Mouse (Mus musculus): ENCODE results near the gene Parp6.
A peak's percentile ranks its signal among the peaks of the same experiment; 100 is the strongest.

The Parp6 gene

GRCm38 (mm10) chr9:59655958-59656634, 39.0 kb downstream of the Parp6 start, which contains the start of gene Pkm:
Pkm (plus strand) TSS chr9:59656368.
- DNase-seq (ENCODE audit: low spot score) = peak; percentile 96

- DNase-seq (ENCODE audit: low spot score) = peak; percentile 76
Observed at GRCm38 (mm10) chr9:59656635-59657617, 39.8 kb downstream of the Parp6 start.

- no peak for DNase-seq (ENCODE audit: low spot score)
Observed at GRCm38 (mm10) chr9:59658146-59658545, 41.1 kb downstream of the Parp6 start.

- DNase-seq (ENCODE audit: low spot score) = peak; percentile 87
Observed at GRCm38 (mm10) chr9:59659036-59660026, 42.2 kb downstream of the Parp6 start.

GRCm38 (mm10) chr9:59660421-59660820, 43.3 kb downstream of the Parp6 start:
- peak; percentile 50 for DNase-seq (ENCODE audit: low spot score)

GRCm38 (mm10) chr9:59661298-59661975, 44.4 kb downstream of the Parp6 start:
- no peak for DNase-seq (ENCODE audit: low spot score)

GRCm38 (mm10) chr9:59663226-59663625, 46.1 kb downstream of the Parp6 start:
- DNase-seq (ENCODE audit: low spot score) = peak; percentile 58

GRCm38 (mm10) chr9:59663957-59664356, 46.9 kb downstream of the Parp6 start:
- no peak for DNase-seq (ENCODE audit: low spot score)

- DNase-seq (ENCODE audit: low spot score) = peak; percentile 70
Observed at GRCm38 (mm10) chr9:59664664-59665256, 47.7 kb downstream of the Parp6 start.

GRCm38 (mm10) chr9:59666016-59666415, 48.9 kb downstream of the Parp6 start:
- no peak for DNase-seq (ENCODE audit: low spot score)

GRCm38 (mm10) chr9:59666813-59667212, 49.7 kb downstream of the Parp6 start:
- DNase-seq (ENCODE audit: low spot score) = no peak

- peak; percentile 75 for DNase-seq (ENCODE audit: low spot score)
Observed at GRCm38 (mm10) chr9:59667250-59667649, 50.2 kb downstream of the Parp6 start.

- DNase-seq (ENCODE audit: low spot score) = no peak
Observed at GRCm38 (mm10) chr9:59667904-59668303, 50.8 kb downstream of the Parp6 start.

- DNase-seq (ENCODE audit: low spot score) = no peak
Observed at GRCm38 (mm10) chr9:59668473-59668872, 51.4 kb downstream of the Parp6 start.

GRCm38 (mm10) chr9:59669172-59669571, 52.1 kb downstream of the Parp6 start:
- DNase-seq (ENCODE audit: low spot score) = no peak

GRCm38 (mm10) chr9:59672195-59672894, 55.3 kb downstream of the Parp6 start:
- peak; percentile 28 for DNase-seq (ENCODE audit: low spot score)

- DNase-seq (ENCODE audit: low spot score) = no peak
Observed at GRCm38 (mm10) chr9:59673427-59673826, 56.3 kb downstream of the Parp6 start.

GRCm38 (mm10) chr9:59675598-59675997, 58.5 kb downstream of the Parp6 start:
- no peak for DNase-seq (ENCODE audit: low spot score)

GRCm38 (mm10) chr9:59678313-59678712, 61.2 kb downstream of the Parp6 start:
- peak; percentile 75 for DNase-seq (ENCODE audit: low spot score)

All from adipocyte (in vitro differentiated cells).